Mouse (Mus musculus) hindbrain, embryonic 15.5 days (tissue): Measurements from ENCODE around the gene D11Wsu47e. TPM values are rescaled to one million over a fixed set of nuclear protein-coding genes. Genes with fewer than 3 reads are reported as not detected.

Source experiments
- ATAC-seq: fragments of 200-750 bp; cut with Nextera tagmentation; 2 replicates; pipeline ENCODE4 v1.8.0; 2017; ENCODE audit warnings: low read depth, moderate number of reproducible peaks, moderate TSS enrichment; ENCODE audit not compliant: low FRiP score
- H3K27ac ChIP-seq: fragments of 300-500 bp; sonication (generic); replicated peaks from 2 replicates; pipeline ENCODE4 v1.5.1; 2015; ENCODE audit warnings: mild to moderate bottlenecking, inconsistent platforms
- H3K27me3 ChIP-seq: fragments of 300-500 bp; sonication (generic); 2 replicates; pipeline ENCODE4 v1.6.1; 2015; ENCODE audit warnings: control low read depth, inconsistent platforms
- H3K36me3 ChIP-seq: fragments of 300-500 bp; sonication (generic); 2 replicates; pipeline ENCODE4 v1.6.1; 2015; ENCODE audit warnings: control low read depth, inconsistent platforms
- H3K4me1 ChIP-seq: fragments of 300-500 bp; sonication (generic); replicated peaks from 2 replicates; pipeline ENCODE4 v1.6.1; 2015; ENCODE audit warnings: control low read depth, inconsistent platforms
- H3K4me2 ChIP-seq: fragments of 300-500 bp; sonication (generic); 2 replicates; pipeline ENCODE4 v1.6.1; 2015; ENCODE audit warnings: moderate library complexity, mild to moderate bottlenecking, inconsistent platforms
- H3K4me3 ChIP-seq: fragments of 300-500 bp; sonication (generic); 2 replicates; pipeline ENCODE4 v1.5.1; 2015; ENCODE audit warnings: mild to moderate bottlenecking, inconsistent platforms
- H3K9ac ChIP-seq: fragments of 300-500 bp; sonication (generic); 2 replicates; pipeline ENCODE4 v1.6.1; 2015; ENCODE audit warnings: inconsistent platforms
- H3K9me3 ChIP-seq: fragments of 300-500 bp; sonication (generic); 2 replicates; pipeline ENCODE4 v1.6.1; 2016; ENCODE audit warnings: control low read depth, inconsistent platforms
- WGBS: fragments of 180-500 bp; shearing (Covaris S2); methylation state at CpG from one replicate; pipeline ENCODE4 v1.1.7; 2015; 5-methylcytosine and 5-hydroxymethylcytosine counted together
- polyA plus RNA-seq: library from polyadenylated mRNA; unstranded; fragments of >200 nt; fragmentation: Nextera tagmentation; extraction: Ambion mirVana; gene quantifications from 2 replicates; pipeline ENCODE4 v1.2.1, GENCODE M21; 2015

Gene D11Wsu47e
- polyA plus RNA-seq, 1 experiment from 2014 or later: 23.5 TPM

- Histone ChIP-seq H3K27me3 (no peaks in the 10 kb centered on the region), H3K27ac (no peak overlapping the region), H3K9ac (no peak overlapping the region), H3K4me3 (no peak overlapping the region), H3K4me2 (no peak overlapping the region), H3K4me1 (peaks cover 12% of the 10 kb centered on the region; the same call in 1 of the 2 replicates), H3K9me3 (no peaks in the 10 kb centered on the region), H3K36me3 (peaks cover 26% of the 10 kb centered on the region)
- 91% methylated on average over 4 of the region's 4 CpGs for WGBS
- ATAC-seq: no peak; the same call in 1 of the 2 replicates
Measured at GRCm38 (mm10) chr11:113667704-113668103, 16.5 kb upstream of the D11Wsu47e start.

GRCm38 (mm10) chr11:113668857-113669256, 15.4 kb upstream of the D11Wsu47e start:
- WGBS: 92% methylated on average over 5 of the region's 5 CpGs
- peaks cover 12% of the 10 kb centered on the region; the same call in 1 of the 2 replicates for H3K4me1 ChIP-seq
- no peak overlapping the region for H3K9ac ChIP-seq
- no peaks in the 10 kb centered on the region for H3K27me3 ChIP-seq
- H3K4me3 ChIP-seq: no peak overlapping the region
- H3K27ac ChIP-seq: no peak overlapping the region
- ATAC-seq: no peak
- H3K36me3 ChIP-seq: peaks cover 14% of the 10 kb centered on the region
- no peak overlapping the region for H3K4me2 ChIP-seq
- H3K9me3 ChIP-seq: no peaks in the 10 kb centered on the region

- Histone ChIP-seq H3K27ac (no peak overlapping the region), H3K9me3 (no peaks in the 10 kb centered on the region), H3K36me3 (peaks cover 12% of the 10 kb centered on the region), H3K4me2 (no peak overlapping the region), H3K9ac (no peak overlapping the region), H3K4me3 (no peak overlapping the region), H3K4me1 (peaks cover 12% of the 10 kb centered on the region; the same call in 1 of the 2 replicates), H3K27me3 (no peaks in the 10 kb centered on the region)
- ATAC-seq: no peak
- WGBS: 77% methylated on average over 4 of the region's 4 CpGs
Measured at GRCm38 (mm10) chr11:113669711-113670110, 14.5 kb upstream of the D11Wsu47e start.

GRCm38 (mm10) chr11:113673614-113674013, 10.6 kb upstream of the D11Wsu47e start:
- H3K4me1 ChIP-seq: 0 out of 2 replicates have a peak, but pooled peaks cover 10% of the 10 kb centered on the region
- no peak for ATAC-seq
- no peak overlapping the region for H3K27ac ChIP-seq
- peaks cover 19% of the 10 kb centered on the region for H3K36me3 ChIP-seq
- 89% methylated on average over 4 of the region's 4 CpGs for WGBS
- H3K27me3 ChIP-seq: no peaks in the 10 kb centered on the region
- H3K9ac ChIP-seq: no peak overlapping the region
- H3K9me3 ChIP-seq: no peaks in the 10 kb centered on the region
- no peak overlapping the region for H3K4me3 ChIP-seq
- no peak overlapping the region for H3K4me2 ChIP-seq

- H3K4me1 ChIP-seq: 0 out of 2 replicates have a peak, but pooled peaks cover 14% of the 10 kb centered on the region
- no peak overlapping the region for H3K4me3 ChIP-seq
- no peak overlapping the region for H3K27ac ChIP-seq
- no peaks in the 10 kb centered on the region for H3K9me3 ChIP-seq
- H3K36me3 ChIP-seq: peaks cover 13% of the 10 kb centered on the region; the same call in 1 of the 2 replicates
- 85% methylated on average over 5 of the region's 5 CpGs for WGBS
- no peak overlapping the region for H3K9ac ChIP-seq
- no peak for ATAC-seq
- H3K4me2 ChIP-seq: no peak overlapping the region
- H3K27me3 ChIP-seq: no peaks in the 10 kb centered on the region
Measured at GRCm38 (mm10) chr11:113674595-113674994, 9.6 kb upstream of the D11Wsu47e start.

GRCm38 (mm10) chr11:113676847-113677246, 7.4 kb upstream of the D11Wsu47e start:
- H3K4me3 ChIP-seq: no peak overlapping the region
- H3K9ac ChIP-seq: no peak overlapping the region
- no peaks in the 10 kb centered on the region for H3K27me3 ChIP-seq
- no peaks in the 10 kb centered on the region for H3K9me3 ChIP-seq
- H3K4me1 ChIP-seq: peaks cover 24% of the 10 kb centered on the region
- no peak for ATAC-seq
- no peak overlapping the region for H3K27ac ChIP-seq
- H3K36me3 ChIP-seq: peaks cover 13% of the 10 kb centered on the region; the same call in 1 of the 2 replicates
- no peak overlapping the region for H3K4me2 ChIP-seq
- 65% methylated on average over 2 of the region's 2 CpGs for WGBS

GRCm38 (mm10) chr11:113677378-113677777, 6.8 kb upstream of the D11Wsu47e start:
- 88% methylated on average over 2 of the region's 2 CpGs for WGBS
- Histone ChIP-seq H3K9ac (no peak overlapping the region), H3K4me2 (no peak overlapping the region), H3K4me3 (no peak overlapping the region), H3K27me3 (no peaks in the 10 kb centered on the region), H3K4me1 (peaks cover 29% of the 10 kb centered on the region), H3K27ac (no peak overlapping the region), H3K36me3 (peaks cover 11% of the 10 kb centered on the region; the same call in 1 of the 2 replicates), H3K9me3 (no peaks in the 10 kb centered on the region)
- peak; percentile 38; the same call in 1 of the 2 replicates for ATAC-seq

- Histone ChIP-seq H3K4me3 (no peak overlapping the region), H3K9ac (no peak overlapping the region), H3K36me3 (peaks cover 8% of the 10 kb centered on the region; the same call in 1 of the 2 replicates), H3K27ac (no peak overlapping the region), H3K27me3 (no peaks in the 10 kb centered on the region), H3K4me1 (peaks cover 37% of the 10 kb centered on the region), H3K4me2 (no peak overlapping the region), H3K9me3 (no peaks in the 10 kb centered on the region)
- ATAC-seq: no peak
- 89% methylated on average over 8 of the region's 8 CpGs for WGBS
Measured at GRCm38 (mm10) chr11:113678373-113678772, 5.8 kb upstream of the D11Wsu47e start.

GRCm38 (mm10) chr11:113680954-113681353, 3.3 kb upstream of the D11Wsu47e start:
- Histone ChIP-seq H3K27ac (no peak overlapping the region), H3K4me3 (no peak overlapping the region), H3K4me2 (no peak overlapping the region), H3K4me1 (peaks cover 49% of the 10 kb centered on the region), H3K9ac (no peak overlapping the region), H3K9me3 (no peaks in the 10 kb centered on the region), H3K36me3 (peaks cover 8% of the 10 kb centered on the region; the same call in 1 of the 2 replicates), H3K27me3 (no peaks in the 10 kb centered on the region)
- WGBS: 95% methylated on average over 2 of the region's 2 CpGs
- ATAC-seq: no peak

GRCm38 (mm10) chr11:113681979-113682378, 2.2 kb upstream of the D11Wsu47e start:
- peaks cover 58% of the 10 kb centered on the region for H3K4me1 ChIP-seq
- H3K4me3 ChIP-seq: peak overlapping the region; percentile 77
- no peaks in the 10 kb centered on the region for H3K9me3 ChIP-seq
- peak overlapping the region; percentile 83 for H3K4me2 ChIP-seq
- H3K9ac ChIP-seq: 0 out of 2 replicates have a peak overlapping the region, but pooled peaks have one; percentile 78
- H3K27ac ChIP-seq: no peak overlapping the region
- H3K27me3 ChIP-seq: no peaks in the 10 kb centered on the region
- H3K36me3 ChIP-seq: peaks cover under 1% of the 10 kb centered on the region; the same call in 1 of the 2 replicates
- no peak for ATAC-seq

- H3K9ac ChIP-seq: peak overlapping the region; percentile 78
- peak; percentile 27 for ATAC-seq
- H3K4me1 ChIP-seq: peaks cover 55% of the 10 kb centered on the region
- peak overlapping the region; percentile 91 for H3K27ac ChIP-seq
- WGBS: 4% methylated on average over 33 of the region's 38 CpGs
- H3K36me3 ChIP-seq: peaks cover 3% of the 10 kb centered on the region
- no peaks in the 10 kb centered on the region for H3K9me3 ChIP-seq
- no peaks in the 10 kb centered on the region for H3K27me3 ChIP-seq
- H3K4me2 ChIP-seq: peak overlapping the region; percentile 83
- peak overlapping the region; percentile 77 for H3K4me3 ChIP-seq
Measured at GRCm38 (mm10) chr11:113682897-113683626, 1.1 kb upstream of the D11Wsu47e start.

- Histone ChIP-seq H3K9me3 (no peaks in the 10 kb centered on the region), H3K4me1 (peaks cover 50% of the 10 kb centered on the region), H3K36me3 (peaks cover 8% of the 10 kb centered on the region), H3K9ac (peak overlapping the region; percentile 78), H3K4me3 (peak overlapping the region; percentile 77), H3K27me3 (no peaks in the 10 kb centered on the region), H3K4me2 (peak overlapping the region; percentile 83), H3K27ac (peak overlapping the region; percentile 91)
- no peak; the same call in 1 of the 2 replicates for ATAC-seq
- WGBS: under 1% methylated on average over 30 of the region's 38 CpGs
Measured at GRCm38 (mm10) chr11:113683627-113683956, 620 bp upstream of the D11Wsu47e start.
